Mouse (Mus musculus) megakaryocyte, embryonic 14.5 days (primary cell): ENCODE results near the gene Ccdc34.

ENCODE experiments used
- FLI1 ChIP-seq: IDR thresholded peaks from 2 replicates; pipeline ENCODE4 v1.6.1; 2012; ENCODE audit warnings: low read length, inconsistent platforms, mixed read lengths
- GATA1 ChIP-seq: IDR thresholded peaks from 3 replicates; pipeline ENCODE4 v1.6.1; 2012; ENCODE audit warnings: mixed read lengths, low read length, inconsistent platforms, borderline replicate concordance

GRCm38 (mm10) chr2:110134765-110135594, 117.4 kb downstream of the Ccdc34 start:
- TF ChIP-seq GATA1 (no peak), FLI1 (no peak)
